Mouse (Mus musculus) right cerebral cortex, postnatal 14 days (tissue): ENCODE data around the gene Eif6.

Source experiments
- DNase-seq: peaks from one replicate; pipeline ENCODE4 v3.0.0; 2022

The Eif6 gene

GRCm38 (mm10) chr2:155784534-155784933 lies 42.2 kb downstream of the Eif6 start:
- DNase-seq, result peak; percentile 36

GRCm38 (mm10) chr2:155779506-155779905 lies 47.2 kb downstream of the Eif6 start:
- DNase-seq, result no peak

DNA sequence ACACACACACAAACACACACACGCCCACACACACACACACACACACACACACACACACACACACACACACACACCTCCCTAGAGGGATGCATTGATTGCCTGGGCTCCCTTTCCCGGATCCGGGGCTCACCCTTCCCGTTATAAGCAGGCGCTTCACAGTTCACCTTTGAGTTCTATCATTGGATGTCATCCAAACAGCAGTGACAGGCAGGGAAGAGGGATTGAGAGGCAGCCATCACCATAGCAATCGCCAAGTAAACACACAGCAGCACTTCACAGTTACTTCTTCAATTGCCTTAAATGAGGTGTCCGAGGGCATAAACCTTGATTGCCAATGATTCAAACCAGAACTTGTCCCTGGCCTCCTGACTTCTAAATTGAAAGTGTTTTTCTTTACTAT lies 47.7 kb downstream of the Eif6 start:
- DNase-seq, result no peak

GRCm38 (mm10) chr2:155778004-155778403 lies 48.7 kb downstream of the Eif6 start:
- no peak for DNase-seq

- DNase-seq, result no peak
Observed at GRCm38 (mm10) chr2:155777688-155777985, 49.1 kb downstream of the Eif6 start.

- no peak for DNase-seq
Observed at GRCm38 (mm10) chr2:155776824-155777687, 49.7 kb downstream of the Eif6 start.

DNA sequence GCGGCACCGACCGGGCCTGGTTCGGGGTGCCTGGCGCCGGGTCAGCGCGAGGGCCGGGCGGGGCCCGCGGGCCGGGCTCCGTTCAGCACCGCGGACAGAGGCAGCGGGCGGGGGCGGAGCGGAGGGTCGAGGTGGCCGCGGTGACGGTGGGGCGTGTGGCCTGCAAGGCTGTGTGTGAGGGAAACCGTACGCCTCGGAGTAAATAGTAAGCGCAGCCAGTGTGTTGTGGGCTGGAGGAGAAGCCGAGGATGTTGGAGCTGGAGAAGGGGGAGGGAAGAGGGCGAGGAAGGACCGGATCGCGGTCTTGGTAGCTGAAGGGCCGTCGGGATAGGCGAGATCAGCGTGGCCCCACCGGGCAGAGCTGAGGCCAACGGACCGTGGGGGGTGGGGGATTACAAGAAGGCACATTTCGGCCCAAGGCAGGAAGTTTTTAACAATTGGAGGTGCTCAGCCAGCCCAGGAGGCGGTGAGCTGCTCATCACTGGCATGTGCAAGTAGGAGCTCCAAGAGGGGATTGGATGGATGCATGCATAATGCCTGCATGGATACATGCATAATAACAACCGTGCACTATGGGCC lies 51.0 kb downstream of the Eif6 start:
- DNase-seq, result peak; percentile 51

DNA sequence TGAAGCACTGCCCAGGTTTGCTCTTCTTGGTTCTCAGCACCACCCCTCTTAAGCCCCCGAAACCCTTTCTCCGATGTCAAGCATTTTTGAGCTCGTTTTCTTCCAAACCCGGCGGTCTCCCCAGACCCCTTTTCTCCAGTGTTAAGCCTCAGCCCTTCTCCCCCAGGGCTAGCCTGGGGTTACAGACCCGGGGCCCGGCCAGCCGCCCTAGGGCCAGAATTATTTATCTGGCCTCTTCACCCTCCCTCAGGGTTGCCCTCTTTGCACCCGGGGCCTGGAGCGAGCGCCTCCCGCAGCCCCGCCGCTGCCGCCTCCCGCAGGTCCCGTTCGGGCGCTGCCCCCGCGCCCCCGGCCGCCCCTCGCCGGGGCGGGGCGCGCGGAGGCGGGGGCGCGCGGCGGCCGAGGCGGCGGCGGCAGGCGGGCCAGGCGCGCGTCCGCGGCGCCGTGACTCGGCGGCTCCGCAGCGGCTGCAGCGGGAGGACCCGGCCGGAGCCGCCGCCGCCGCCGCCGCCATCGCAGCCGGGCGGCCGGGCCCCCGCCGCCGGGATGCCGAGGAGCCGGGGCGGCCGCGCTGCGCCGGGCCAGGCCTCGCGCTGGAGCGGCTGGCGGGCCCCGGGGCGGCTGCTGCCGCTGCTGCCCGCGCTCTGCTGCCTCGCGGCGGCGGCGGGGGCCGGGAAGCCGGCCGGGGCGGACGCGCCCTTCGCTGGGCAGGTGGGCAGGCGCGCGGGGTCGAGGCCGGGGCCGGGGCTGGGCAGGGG lies 51.6 kb downstream of the Eif6 start, which contains the start of gene Mmp24:
TSS of gene Mmp24 (plus strand) at position 416 of the 758 bp plus-strand sequence.
- DNase-seq, result no peak

- DNase-seq, result no peak
Observed at GRCm38 (mm10) chr2:155774261-155774926, 52.3 kb downstream of the Eif6 start.

- no peak for DNase-seq
Observed at GRCm38 (mm10) chr2:155773664-155774063, 53.1 kb downstream of the Eif6 start.
